Mouse (Mus musculus): ENCODE data around the gene Cox4i2.
A peak's percentile ranks its signal among the peaks of the same experiment; 100 is the strongest.

Gene Cox4i2

DNA sequence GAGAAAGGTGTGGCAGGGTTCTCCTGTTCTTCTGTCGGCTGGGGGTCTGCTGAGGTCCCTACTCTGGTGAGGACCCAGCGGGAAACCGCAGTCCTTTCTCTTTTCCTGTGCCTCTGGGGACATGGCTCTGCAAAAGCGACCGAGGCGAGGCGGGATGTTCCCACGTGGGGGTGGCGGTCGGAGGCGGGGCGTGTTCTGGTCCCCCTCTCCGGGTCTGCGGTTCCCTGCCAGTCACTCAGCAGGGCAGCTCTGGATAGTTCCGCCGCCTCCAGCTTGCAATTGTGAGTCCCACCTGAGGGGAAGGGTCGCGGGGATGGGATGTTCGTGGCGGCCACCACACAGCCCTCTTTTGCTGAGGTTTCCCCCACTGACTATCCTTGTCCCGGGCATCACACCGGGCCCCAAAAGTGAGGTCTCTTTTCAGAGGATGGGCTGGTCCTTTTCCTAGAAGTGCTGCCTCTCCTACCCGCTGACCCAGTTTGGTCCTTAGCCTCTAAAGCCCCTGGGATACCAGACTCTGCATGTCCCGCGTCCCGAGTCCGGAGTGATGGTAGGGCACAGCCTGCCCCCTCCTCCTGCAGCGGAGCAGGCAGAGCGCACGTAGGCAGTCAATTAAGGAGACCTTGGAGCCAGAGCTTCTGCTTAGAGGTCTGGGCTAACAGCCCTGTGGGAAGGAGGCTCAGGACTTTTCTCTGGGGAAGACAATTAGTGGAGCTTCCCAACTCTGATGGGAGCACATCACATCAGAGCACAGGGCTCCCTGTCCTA is at the start of gene Cox4i2:
Gene Cox4i2, plus strand, starts transcription at position 230 of the 768 bp plus-strand sequence.
- no peak for DNase-seq (ENCODE audit: low spot score in 2 of 2)

DNA sequence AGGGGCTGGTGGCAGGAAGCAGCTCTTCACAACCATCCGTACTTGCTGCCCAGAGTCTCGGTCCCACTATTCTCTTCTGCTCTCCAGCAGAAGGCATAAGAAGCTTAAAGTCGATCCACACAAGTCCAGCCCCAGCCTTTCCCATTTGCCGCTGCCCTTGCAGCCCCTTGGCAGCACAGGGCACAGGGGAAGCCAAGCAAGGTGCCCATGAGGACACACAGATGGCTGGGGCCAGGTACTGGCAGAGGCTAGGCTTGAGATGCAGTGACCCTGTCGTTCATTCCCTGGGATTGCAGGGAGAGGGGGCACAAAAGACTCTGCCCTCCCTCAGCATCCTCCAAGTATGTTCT is 49.7 kb upstream of the Cox4i2 start:
- no peak for DNase-seq (ENCODE audit: low spot score in 2 of 2)

- no peak for DNase-seq (ENCODE audit: low spot score in 2 of 2)
Observed at GRCm38 (mm10) chr2:152704811-152705370, 49.1 kb upstream of the Cox4i2 start.

DNA sequence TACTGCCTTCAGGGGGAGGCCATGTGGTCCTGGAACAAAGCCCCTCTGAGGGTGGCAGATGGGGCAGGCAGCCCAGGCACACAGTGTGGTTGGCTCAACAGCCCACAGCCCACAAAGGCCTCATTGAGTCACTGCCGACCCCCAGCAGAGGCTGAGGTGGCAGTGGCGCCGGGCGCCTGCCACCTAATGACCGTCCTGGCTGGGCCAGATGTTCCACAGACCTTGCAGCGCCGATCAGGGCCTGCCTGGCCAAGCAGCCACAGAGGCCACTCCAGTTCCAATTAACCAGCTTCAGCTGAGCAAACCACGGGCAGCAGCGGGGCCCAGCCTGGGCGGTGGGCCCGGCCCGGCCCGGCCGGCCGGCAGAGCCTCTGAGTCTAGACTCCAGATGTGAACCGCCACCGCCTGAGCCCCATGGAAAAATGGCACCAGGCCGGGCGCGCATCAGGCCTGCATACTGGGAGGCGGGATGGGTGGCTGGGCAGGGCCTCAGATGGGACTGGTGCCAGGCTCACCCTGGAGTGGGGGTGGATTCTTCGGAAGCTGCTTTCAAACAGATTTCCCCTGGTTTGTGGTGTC is 47.9 kb upstream of the Cox4i2 start:
- DNase-seq (ENCODE audit: low spot score in 2 of 2), result peak; percentile 31 to 39

DNA sequence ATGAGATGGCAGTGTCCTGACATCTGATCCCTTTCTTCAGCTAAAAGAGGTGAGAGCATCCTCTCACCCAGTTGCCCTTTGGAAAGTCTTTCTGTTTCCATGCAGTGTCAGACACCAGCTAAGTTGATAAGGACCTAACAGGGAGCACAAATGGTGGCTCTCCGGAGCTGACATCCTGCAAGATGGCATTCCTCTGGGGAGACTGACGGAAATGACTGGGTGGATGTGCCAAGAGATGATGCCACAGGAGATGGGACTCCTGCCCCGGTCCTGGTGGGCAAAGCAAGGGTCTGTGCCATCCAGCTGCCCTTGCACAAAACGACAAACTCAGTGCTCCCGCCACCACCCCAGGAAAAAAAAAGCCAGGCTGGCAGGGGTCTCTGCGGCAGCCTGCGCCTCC is 46.8 kb upstream of the Cox4i2 start:
- DNase-seq (ENCODE audit: low spot score in 2 of 2), result no peak

DNA sequence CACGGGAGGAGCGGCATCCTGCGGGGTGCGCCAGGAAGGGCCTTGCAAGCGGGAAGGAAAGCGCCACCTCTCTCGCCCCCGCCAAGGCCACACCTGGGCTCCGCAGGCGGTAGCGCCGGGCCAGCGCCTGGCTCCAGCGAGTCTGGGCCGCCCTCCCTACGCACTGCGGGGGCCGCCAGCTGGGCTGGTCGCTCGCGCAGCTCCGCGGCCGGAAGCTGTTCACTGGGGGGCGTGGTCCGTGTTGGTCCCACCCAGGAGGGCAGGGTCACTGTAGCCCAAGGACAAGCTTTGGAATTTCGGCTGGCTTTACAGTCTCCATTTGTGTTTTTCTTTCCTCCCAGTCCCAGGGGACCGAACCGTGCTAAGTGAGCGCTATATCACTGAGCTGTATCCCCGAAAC is 46.3 kb upstream of the Cox4i2 start:
- peak; percentile 69 to 71 for DNase-seq (ENCODE audit: low spot score in 2 of 2)

DNA sequence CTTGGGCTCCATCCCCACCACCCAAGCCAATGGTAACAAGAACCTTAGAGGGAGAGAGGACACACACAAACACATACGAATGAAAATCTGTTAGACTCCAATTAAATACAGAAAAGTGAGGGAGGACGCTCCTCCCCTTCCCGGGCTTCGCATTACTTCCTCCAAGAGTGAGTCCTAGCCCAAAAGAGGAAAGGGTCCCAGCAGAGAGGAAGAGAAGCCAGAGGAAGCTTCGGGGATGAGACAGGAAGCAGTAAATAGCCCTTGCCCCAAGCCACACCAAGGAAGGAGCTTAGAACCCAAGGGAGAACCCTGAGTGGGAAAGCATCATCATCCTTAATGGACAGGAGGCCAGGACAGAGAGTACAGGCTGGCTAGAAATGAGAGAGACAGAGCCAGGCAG is 44.9 kb upstream of the Cox4i2 start:
- no peak for DNase-seq (ENCODE audit: low spot score in 2 of 2)

- DNase-seq (ENCODE audit: low spot score in 2 of 2), result no peak
Observed at GRCm38 (mm10) chr2:152716241-152716772, 37.7 kb upstream of the Cox4i2 start.

DNA sequence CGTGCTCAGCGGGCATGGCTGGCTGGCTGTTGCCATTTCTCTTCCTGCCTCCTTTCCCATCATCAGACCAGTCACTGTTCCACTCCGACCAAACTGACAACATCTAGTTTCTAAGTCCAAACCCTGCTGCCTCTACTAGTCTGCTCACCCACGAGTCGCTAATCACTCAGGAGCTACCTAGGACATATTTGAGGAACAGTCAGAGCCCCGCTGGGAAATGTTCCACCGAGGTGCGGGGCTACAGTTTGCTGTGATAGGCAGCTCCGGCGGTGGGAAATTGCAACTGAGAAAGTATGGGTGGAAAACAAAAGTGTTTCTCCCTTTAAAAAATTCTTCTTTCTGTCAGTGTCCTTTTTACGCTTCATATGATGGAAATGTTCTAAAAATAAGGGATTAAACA is 36.3 kb upstream of the Cox4i2 start:
- no peak for DNase-seq (ENCODE audit: low spot score in 2 of 2)

DNA sequence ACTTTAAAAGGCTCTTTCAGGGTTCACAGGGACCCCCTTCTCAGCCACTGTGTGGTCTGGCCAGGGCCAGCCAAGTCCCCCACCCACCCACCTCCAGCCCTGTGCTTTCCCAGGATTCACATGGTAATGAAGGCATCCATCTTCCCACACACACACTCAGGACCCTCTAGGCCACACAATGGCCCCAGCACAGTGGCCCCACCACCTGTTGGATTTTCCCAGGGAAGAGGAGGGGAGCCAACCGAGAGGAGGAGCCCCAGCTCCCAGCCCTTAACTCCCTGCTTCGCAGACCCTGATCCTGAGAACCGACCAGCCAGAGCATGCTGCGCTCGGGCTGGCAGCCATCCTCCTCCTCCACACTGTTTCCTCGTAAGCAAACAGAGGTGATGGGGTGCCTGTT is 35.9 kb upstream of the Cox4i2 start:
- DNase-seq (ENCODE audit: low spot score in 2 of 2), result no peak

GRCm38 (mm10) chr2:152723651-152724331 is 30.2 kb upstream of the Cox4i2 start:
- DNase-seq (ENCODE audit: low spot score in 2 of 2), result no peak

DNA sequence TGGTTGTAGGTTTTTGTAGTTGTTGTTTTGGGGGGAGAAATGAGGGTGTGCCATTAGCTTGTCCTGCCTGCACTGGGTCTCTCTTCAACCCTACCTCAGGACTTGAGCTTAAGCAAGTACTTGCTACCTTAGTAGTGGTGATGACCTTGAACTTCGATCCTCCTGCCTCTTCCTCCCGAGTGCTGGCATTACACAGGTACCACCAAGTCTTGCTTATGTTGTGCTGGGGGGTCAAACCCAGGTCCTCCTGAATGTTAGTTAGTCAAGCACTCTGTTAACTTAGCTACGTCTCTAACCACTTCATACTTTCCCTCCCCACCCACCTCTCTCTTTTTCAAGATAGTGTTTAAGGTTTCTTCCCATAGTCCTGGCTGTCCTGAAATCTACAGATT is 29.6 kb upstream of the Cox4i2 start:
- DNase-seq (ENCODE audit: low spot score in 2 of 2), result no peak

DNA sequence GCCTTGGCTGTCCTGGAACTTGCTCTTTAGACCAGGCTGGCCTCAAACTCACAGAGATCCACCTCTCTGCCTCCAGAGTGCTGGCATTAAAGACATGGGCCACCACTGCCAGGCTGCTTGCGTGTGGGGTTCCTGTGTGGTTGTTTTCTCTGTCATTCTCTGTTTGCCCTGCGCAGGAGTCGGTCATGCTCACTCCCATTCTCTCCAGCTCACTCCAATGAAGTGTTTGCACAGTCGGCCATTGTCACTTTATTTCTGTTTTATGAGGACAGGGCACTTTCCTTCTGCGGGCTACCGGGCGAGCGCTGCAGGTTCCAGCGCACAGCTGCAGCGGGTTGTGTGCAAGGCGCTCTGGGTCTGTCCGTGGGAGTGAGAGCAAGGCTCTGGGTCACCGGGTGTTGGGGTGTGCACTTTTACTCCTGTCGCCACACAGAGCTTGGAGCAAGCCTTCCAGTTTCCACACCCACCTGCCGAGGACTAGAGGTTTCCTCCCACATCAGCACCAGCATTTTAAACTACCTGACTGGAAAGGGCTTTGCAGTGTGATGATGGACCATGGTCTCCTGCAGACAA is 28.7 kb upstream of the Cox4i2 start:
- DNase-seq (ENCODE audit: low spot score in 2 of 2), result no peak

DNA sequence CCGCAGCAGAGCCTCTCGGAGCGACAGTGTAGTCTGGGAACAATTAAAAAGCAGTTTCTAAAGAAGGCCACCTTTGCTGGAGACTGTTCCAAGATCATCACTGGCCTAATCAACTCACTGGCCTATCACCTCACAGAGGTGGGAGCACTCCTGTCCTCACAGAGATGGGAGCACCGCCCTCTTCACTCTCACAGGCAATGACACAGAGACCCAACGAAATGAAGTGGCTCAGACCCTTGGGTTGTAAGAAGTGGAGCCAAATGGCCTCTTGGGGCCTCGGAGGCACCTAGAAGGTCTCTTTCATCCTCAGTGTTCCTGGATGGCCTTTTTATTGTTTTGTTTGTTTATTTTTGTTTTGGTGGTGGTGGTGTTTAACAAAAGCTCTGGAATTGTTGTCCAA is 27.8 kb upstream of the Cox4i2 start:
- no peak for DNase-seq (ENCODE audit: low spot score in 2 of 2)

- no peak for DNase-seq (ENCODE audit: low spot score in 2 of 2)
Observed at GRCm38 (mm10) chr2:152726751-152727335, 27.1 kb upstream of the Cox4i2 start.

- no peak for DNase-seq (ENCODE audit: low spot score in 2 of 2)
Observed at GRCm38 (mm10) chr2:152727795-152728510, 26.0 kb upstream of the Cox4i2 start.

DNA sequence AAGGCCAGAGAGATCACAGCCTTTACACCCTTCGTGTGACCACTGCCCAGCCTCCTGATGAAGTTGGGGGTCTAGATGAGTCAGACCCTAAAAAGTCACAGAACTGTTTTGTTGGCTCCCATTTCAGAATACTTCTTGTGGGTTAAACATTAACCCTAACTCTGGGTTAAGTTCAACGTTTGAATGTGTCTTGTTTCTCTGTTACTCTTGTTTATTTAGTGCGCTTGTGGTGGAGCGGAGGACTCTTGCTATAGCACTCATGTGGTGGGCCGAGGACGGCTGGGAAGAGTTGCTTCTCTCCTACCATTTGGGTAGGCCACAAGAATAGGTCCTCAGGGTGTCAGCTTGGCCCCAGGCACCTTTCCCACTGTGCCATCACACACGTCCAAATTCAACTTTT is 25.4 kb upstream of the Cox4i2 start:
- DNase-seq (ENCODE audit: low spot score in 2 of 2), result no peak

- DNase-seq (ENCODE audit: low spot score in 2 of 2), result no peak
Observed at GRCm38 (mm10) chr2:152729013-152729635, 24.8 kb upstream of the Cox4i2 start.

DNA sequence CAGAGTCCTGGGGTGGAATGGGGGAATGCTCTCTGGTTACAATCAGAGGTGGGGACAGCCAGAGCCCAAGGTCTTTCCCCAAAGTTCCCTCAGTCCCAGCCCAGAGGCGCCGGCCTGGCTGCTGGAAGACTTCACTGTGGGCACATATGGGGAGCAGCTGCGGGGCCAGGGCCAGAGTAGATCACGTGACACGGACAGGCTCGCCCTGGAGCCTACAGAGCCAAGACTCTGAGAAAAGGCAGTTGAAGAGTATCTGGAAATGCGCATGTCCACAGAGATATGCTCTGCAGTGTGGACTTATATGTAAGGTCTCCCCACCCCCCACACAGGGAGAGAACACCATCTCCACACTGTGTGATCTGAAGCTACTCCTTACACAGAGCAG is 24.3 kb upstream of the Cox4i2 start:
- DNase-seq (ENCODE audit: low spot score in 2 of 2), result no peak

- DNase-seq (ENCODE audit: low spot score in 2 of 2), result no peak
Observed at GRCm38 (mm10) chr2:152733201-152733600, 20.8 kb upstream of the Cox4i2 start.

GRCm38 (mm10) chr2:152734501-152734900 is 19.5 kb upstream of the Cox4i2 start:
- no peak for DNase-seq (ENCODE audit: low spot score in 2 of 2)
